Mouse (Mus musculus) cerebellum, adult 2 months (tissue): ENCODE measurements around the gene Itprid1. TPM values are rescaled to one million over a fixed set of nuclear protein-coding genes. Genes with fewer than 3 reads are reported as not detected.

Source experiments
- DNase-seq, 2 experiments: peaks; one replicate each; pipeline ENCODE4 v3.0.0; 2021
- H3K27ac ChIP-seq: fragments of 200-500 bp; 2 replicates; pipeline ENCODE4 v1.5.1; 2012; ENCODE audit warnings: low read length, control low read depth, inconsistent platforms; ENCODE audit not compliant: insufficient read depth
- H3K27me3 ChIP-seq: fragments of 200-500 bp; 2 replicates; pipeline ENCODE4 v1.6.1; 2012; ENCODE audit warnings: inconsistent platforms, mild to moderate bottlenecking, low read length, moderate library complexity; ENCODE audit not compliant: control insufficient read depth, insufficient read depth
- H3K4me1 ChIP-seq: fragments of 200-500 bp; 2 replicates; pipeline ENCODE4 v1.6.1; 2011; ENCODE audit warnings: low read length; ENCODE audit not compliant: control insufficient read depth, insufficient read depth
- H3K4me3 ChIP-seq: fragments of 200-500 bp; replicated peaks from 2 replicates; pipeline ENCODE3; 2011; ENCODE audit warnings: mild to moderate bottlenecking, low read depth, low read length, control low read depth; ENCODE audit not compliant: insufficient read depth
- CTCF ChIP-seq: fragments of 200-500 bp; IDR thresholded peaks from 2 replicates; pipeline ENCODE4 v1.5.1; 2011; ENCODE audit warnings: low read depth, mild to moderate bottlenecking, control low read depth, low read length, moderate library complexity, borderline replicate concordance; ENCODE audit not compliant: insufficient read depth
- POLR2A ChIP-seq: fragments of 200-500 bp; IDR thresholded peaks from 2 replicates; pipeline ENCODE4 v1.6.1; 2011; ENCODE audit warnings: low read length, control low read depth, borderline replicate concordance; ENCODE audit not compliant: insufficient read depth
- WGBS: fragments of 180-500 bp; shearing (Covaris S2); methylation state at CpG from one replicate; pipeline ENCODE4 v1.1.7; 2018; 5-methylcytosine and 5-hydroxymethylcytosine counted together
- polyA plus RNA-seq: library from polyadenylated mRNA; depleted of rRNA; stranded (reverse); fragments of >200 nt; gene quantifications from 2 replicates; pipeline ENCODE4 v1.2.3, GENCODE M21; 2012; rRNA removed

Gene Itprid1
- not detected in 2 replicates for polyA plus RNA-seq

- no peak within 1 kb of the TSS for H3K4me3 ChIP-seq
- DNase-seq = no peak
- 89% methylated on average over 8 of the region's 8 CpGs for WGBS
- H3K27me3 ChIP-seq = no peaks in the 10 kb centered on the region
- H3K4me1 ChIP-seq = no peaks in the 10 kb centered on the region
- no peak within 1 kb of the TSS for H3K27ac ChIP-seq
- TF ChIP-seq POLR2A (no peak), CTCF (no peak)
Measured at GRCm38 (mm10) chr6:55836650-55837320, at the start of gene Itprid1. Gene Itprid1, plus strand, starts transcription at chr6:55836895.

GRCm38 (mm10) chr6:55789557-55789956, 47.1 kb upstream of the Itprid1 start:
- WGBS = 92% methylated on average over 1 of the region's 1 CpGs
- Histone ChIP-seq H3K27me3 (no peaks in the 10 kb centered on the region), H3K27ac (no peak overlapping the region), H3K4me1 (no peaks in the 10 kb centered on the region), H3K4me3 (no peak overlapping the region)
- TF ChIP-seq CTCF = no peak
- TF ChIP-seq POLR2A = no peak
- no peak for DNase-seq

GRCm38 (mm10) chr6:55791852-55792496, 44.7 kb upstream of the Itprid1 start:
- H3K4me3 ChIP-seq = no peak overlapping the region
- no peak overlapping the region for H3K27ac ChIP-seq
- H3K27me3 ChIP-seq = no peaks in the 10 kb centered on the region
- WGBS = 34% methylated on average over 6 of the region's 6 CpGs
- TF ChIP-seq POLR2A (no peak), CTCF (no peak)
- H3K4me1 ChIP-seq = no peaks in the 10 kb centered on the region
- no peak for DNase-seq

- TF ChIP-seq POLR2A = no peak
- TF ChIP-seq CTCF = no peak
- Histone ChIP-seq H3K4me1 (no peaks in the 10 kb centered on the region), H3K27me3 (no peaks in the 10 kb centered on the region), H3K27ac (no peak overlapping the region), H3K4me3 (no peak overlapping the region)
- no peak for DNase-seq
- WGBS = 58% methylated on average over 8 of the region's 8 CpGs
Measured at GRCm38 (mm10) chr6:55792536-55792935, 44.2 kb upstream of the Itprid1 start.

- TF ChIP-seq POLR2A (no peak), CTCF (no peak)
- H3K27ac ChIP-seq = no peak overlapping the region
- no peaks in the 10 kb centered on the region; the same call in 1 of the 2 replicates for H3K27me3 ChIP-seq
- no peaks in the 10 kb centered on the region for H3K4me1 ChIP-seq
- no peak overlapping the region for H3K4me3 ChIP-seq
- WGBS = 76% methylated on average over 1 of the region's 1 CpGs
- DNase-seq = no peak
Measured at GRCm38 (mm10) chr6:55802686-55803085, 34.0 kb upstream of the Itprid1 start.

- 66% methylated on average over 7 of the region's 7 CpGs for WGBS
- no peak for TF ChIP-seq CTCF
Measured at GRCm38 (mm10) chr6:55803357-55803756, 33.3 kb upstream of the Itprid1 start.

GRCm38 (mm10) chr6:55803991-55804680, 32.6 kb upstream of the Itprid1 start:
- no peak overlapping the region for H3K27ac ChIP-seq
- H3K27me3 ChIP-seq = no peaks in the 10 kb centered on the region; the same call in 1 of the 2 replicates
- 25% methylated on average over 12 of the region's 12 CpGs for WGBS
- DNase-seq = peak; percentile 19 to 26
- H3K4me3 ChIP-seq = no peak overlapping the region
- TF ChIP-seq POLR2A (no peak), CTCF (peak; percentile 49; the same call in 1 of the 2 replicates)
- no peaks in the 10 kb centered on the region for H3K4me1 ChIP-seq

More at GRCm38 (mm10) chr6:55803357-55803756, 33.3 kb upstream of the Itprid1 start:
- Histone ChIP-seq H3K4me1 (no peaks in the 10 kb centered on the region), H3K4me3 (no peak overlapping the region), H3K27me3 (no peaks in the 10 kb centered on the region; the same call in 1 of the 2 replicates), H3K27ac (no peak overlapping the region)
- DNase-seq = no peak

GRCm38 (mm10) chr6:55804681-55805000, 32.1 kb upstream of the Itprid1 start:
- Histone ChIP-seq H3K27ac (no peak overlapping the region), H3K4me1 (no peaks in the 10 kb centered on the region), H3K27me3 (no peaks in the 10 kb centered on the region; the same call in 1 of the 2 replicates), H3K4me3 (no peak overlapping the region)
- no peak for TF ChIP-seq CTCF
- no peak for TF ChIP-seq POLR2A
- 80% methylated on average over 4 of the region's 4 CpGs for WGBS
- DNase-seq = no peak
